Mouse (Mus musculus): ENCODE data around the gene Bco1.

Bco1 gene

GRCm38 (mm10) chr8:117089802-117090201 is 5.9 kb upstream of the Bco1 start:
- in situ Hi-C loops (cut with MboI, MseI): loop anchor here (10.0 kb wide), 1 partner anchor 1125 kb away; no protein-coding TSS in a partner anchor

DNA sequence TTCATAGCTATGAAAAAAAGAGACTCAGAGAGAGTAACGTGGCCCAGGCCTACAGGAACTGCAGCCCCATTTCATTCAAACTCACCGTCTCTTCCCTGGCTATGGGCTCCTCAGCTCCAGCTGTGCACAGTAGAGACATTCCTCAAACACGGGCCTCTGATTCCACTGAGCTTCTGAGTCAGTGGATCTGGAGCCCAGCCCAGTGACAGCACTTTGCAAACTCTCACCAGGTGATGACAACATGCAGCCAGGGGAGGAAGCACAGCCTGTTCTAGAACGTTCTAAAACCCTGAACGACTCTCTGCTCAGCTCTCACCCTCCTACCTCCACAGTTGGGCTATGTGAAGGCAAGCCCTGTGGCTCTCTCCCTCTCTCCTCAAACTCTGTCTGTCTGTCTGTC is 1.6 kb upstream of the Bco1 start:
- in situ Hi-C loops (cut with MboI, MseI): loop anchor here (10.0 kb wide), 1 partner anchor 1129 kb away; no protein-coding TSS in a partner anchor

- in situ Hi-C loops (cut with MboI, MseI): loop anchor here (10.0 kb wide), 1 partner anchor 1132 kb away; no protein-coding TSS in a partner anchor
Measured at GRCm38 (mm10) chr8:117097051-117097563, 1.5 kb downstream of the Bco1 start.

GRCm38 (mm10) chr8:117097564-117098191 is 2.0 kb downstream of the Bco1 start:
- in situ Hi-C loops (cut with MboI, MseI): loop anchor here (10.0 kb wide), 1 partner anchor 1133 kb away; no protein-coding TSS in a partner anchor

DNA sequence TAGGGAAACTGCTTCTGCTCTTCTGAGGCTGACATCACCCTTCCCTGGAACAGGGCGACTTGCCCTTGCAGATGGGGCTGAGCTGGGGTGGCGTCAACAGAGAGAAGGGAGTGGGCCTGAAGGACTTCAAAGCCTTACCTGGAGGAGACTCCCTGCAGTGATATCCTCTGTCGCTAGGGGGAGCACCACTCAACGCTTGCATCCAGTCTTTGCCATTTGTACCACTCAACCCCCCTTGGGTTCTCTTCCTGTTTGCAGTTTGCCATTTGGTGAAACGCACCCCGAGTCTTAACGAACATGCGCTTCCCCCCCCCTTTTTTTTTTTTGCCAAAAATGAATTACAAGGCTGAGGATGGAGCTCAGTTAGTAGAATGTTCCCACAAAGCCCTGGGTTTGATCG is 11.9 kb downstream of the Bco1 start:
- in situ Hi-C loops (cut with MboI, MseI): no loop called here

- in situ Hi-C loops (cut with MboI, MseI): no loop called here
Measured at GRCm38 (mm10) chr8:117109018-117109711, 13.5 kb downstream of the Bco1 start.

DNA sequence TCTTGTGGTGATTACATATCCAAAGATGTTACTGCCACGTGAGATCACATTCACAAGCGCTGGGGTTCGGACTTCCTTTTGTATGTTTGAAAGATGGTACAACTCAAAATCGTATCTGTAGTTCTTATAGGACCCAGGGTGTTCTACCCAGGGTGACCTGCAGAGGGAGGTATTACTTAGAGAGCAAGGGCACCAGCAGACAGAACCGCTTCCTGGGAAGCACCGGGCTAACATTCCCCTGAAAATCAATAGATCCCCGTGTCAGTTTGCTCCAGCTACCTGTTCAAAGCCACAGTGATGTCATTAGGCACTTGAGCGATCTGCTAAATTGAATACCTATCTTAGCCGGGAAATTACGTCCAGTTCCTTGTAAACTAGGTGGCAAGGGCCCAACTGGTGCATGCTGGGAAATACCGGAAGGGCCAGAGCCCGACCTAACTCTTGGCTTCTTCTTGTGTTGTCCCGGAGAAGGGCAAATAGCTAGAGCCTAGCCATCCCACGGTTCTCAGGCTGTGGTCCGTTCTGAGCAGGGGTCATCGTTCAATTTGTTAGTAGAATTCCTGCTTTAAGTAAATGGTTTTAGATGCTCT is 14.2 kb downstream of the Bco1 start:
- in situ Hi-C loops (cut with MboI, MseI): no loop called here

- in situ Hi-C loops (cut with MboI, MseI): no loop called here
Measured at GRCm38 (mm10) chr8:117111641-117112040, 16.0 kb downstream of the Bco1 start.

GRCm38 (mm10) chr8:117112261-117112660 is 16.6 kb downstream of the Bco1 start:
- in situ Hi-C loops (cut with MboI, MseI): no loop called here

GRCm38 (mm10) chr8:117115094-117115493 is 19.4 kb downstream of the Bco1 start:
- in situ Hi-C loops (cut with MboI, MseI): no loop called here

- in situ Hi-C loops (cut with MboI, MseI): no loop called here
Measured at GRCm38 (mm10) chr8:117115676-117116446, 20.2 kb downstream of the Bco1 start.

GRCm38 (mm10) chr8:117116534-117116933 is 20.9 kb downstream of the Bco1 start:
- in situ Hi-C loops (cut with MboI, MseI): no loop called here

GRCm38 (mm10) chr8:117118409-117118808 is 22.8 kb downstream of the Bco1 start:
- in situ Hi-C loops (cut with MboI, MseI): no loop called here

GRCm38 (mm10) chr8:117121277-117121676 is 25.6 kb downstream of the Bco1 start:
- in situ Hi-C loops (cut with MboI, MseI): no loop called here

- in situ Hi-C loops (cut with MboI, MseI): no loop called here
Measured at GRCm38 (mm10) chr8:117123850-117124633, 28.4 kb downstream of the Bco1 start.

DNA sequence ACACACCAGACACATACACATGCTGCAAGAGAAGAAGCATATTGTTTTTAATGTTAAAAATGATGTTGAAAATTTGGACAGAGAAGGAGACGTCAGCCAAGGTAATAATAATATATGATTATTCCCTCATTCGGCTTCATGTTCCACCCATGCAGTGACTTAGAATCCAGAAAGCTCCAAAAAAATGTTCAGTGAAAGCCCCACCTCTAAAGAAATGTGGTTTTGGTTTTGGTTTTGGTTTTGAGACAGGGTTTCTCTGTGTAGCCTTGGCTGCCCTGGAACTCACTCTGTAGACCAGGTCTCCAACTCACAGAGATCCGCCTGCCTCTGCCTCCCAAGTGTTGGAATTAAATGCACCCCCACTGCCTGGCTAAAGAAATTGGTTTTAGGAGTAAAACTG is 30.2 kb downstream of the Bco1 start:
- in situ Hi-C loops (cut with MboI, MseI): no loop called here

GRCm38 (mm10) chr8:117126411-117126810 is 30.8 kb downstream of the Bco1 start:
- in situ Hi-C loops (cut with MboI, MseI): no loop called here

DNA sequence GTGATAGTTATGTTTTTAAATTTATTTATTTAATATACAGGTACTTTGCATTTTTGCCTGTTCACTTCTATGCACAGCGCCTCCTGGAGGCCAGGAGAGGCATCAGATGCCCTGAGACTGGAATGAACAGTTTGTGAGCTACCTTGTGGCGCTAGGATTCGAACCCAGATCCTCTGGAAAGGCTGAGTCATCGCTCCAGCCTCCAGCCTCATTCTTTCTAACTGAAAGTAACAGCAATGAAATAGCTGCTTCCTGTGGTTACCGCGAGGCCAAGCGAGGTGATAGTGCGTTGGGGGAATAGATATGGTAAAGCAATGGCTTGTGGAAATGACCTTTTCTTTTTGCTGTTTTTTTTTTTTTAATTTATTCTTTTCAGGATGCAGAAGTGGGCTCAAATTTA is 31.4 kb downstream of the Bco1 start:
- in situ Hi-C loops (cut with MboI, MseI): no loop called here

DNA sequence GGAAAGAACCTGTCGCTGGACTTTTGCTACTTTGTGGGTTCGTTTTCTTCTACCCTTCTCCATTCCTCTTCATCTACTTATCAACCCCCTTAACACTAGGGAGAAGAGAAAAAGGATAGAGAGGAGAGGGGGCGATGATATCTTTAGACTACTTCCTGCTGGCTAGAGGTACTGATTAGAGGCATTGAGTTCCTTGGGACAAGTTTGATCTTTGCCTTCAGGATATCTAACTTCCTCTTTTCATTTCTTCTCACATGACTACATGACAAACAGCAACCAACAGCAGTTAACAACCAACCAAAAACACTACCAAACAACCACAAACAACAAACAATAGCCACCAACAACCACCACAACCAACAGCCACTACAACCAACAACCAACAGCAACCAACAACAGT is 38.0 kb downstream of the Bco1 start:
- in situ Hi-C loops (cut with MboI, MseI): no loop called here

DNA sequence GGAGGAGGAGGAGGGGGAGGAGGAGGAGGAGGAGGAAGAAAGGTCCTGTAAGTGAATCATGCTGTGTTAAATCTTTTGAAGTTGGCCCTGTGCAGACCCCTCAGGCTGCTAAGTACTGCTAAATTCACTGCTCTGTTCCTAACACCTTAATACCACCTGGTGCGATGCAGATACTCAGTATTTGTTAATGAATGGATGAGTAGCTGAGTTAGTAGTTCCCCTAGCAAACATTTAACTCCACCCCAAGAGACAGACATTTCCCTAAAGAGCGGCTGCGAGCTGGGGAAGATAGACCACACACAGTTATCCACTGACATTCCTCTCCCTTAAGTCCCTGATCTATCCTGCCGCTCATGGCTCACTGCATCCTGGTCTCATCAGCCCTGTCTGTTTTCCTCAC is 40.7 kb downstream of the Bco1 start:
- in situ Hi-C loops (cut with MboI, MseI): no loop called here

- in situ Hi-C loops (cut with MboI, MseI): no loop called here
Measured at GRCm38 (mm10) chr8:117136763-117137162, 41.1 kb downstream of the Bco1 start.

Measured in T-helper 2 cell (primary cell).